Mouse (Mus musculus): ENCODE measurements around the gene Nrp1.

- TF ChIP-seq POLR2A (IDR thresholded peaks at IDR 0.05; ENCODE audit: borderline replicate concordance, extremely low read depth, low read depth, low read length) (no peak), CTCF (IDR thresholded peaks at IDR 0.05; ENCODE audit: insufficient read depth, low read length) (no peak)
Measured at GRCm38 (mm10) chr8:128327281-128327680, 31.1 kb upstream of the Nrp1 start.
